Mouse (Mus musculus) embryo, embryonic 11 days (tissue): Measurements from ENCODE around the gene Ssh3.
A peak's percentile ranks its signal among the peaks of the same experiment; 100 is the strongest.

Experiments used
- DNase-seq: peaks from one replicate; pipeline ENCODE4 v3.0.0-alpha.2; 2015

The Ssh3 gene

GRCm38 (mm10) chr19:4214771-4215450 lies 54.1 kb downstream of the Ssh3 start:
- DNase-seq, result peak; percentile 67

GRCm38 (mm10) chr19:4214071-4214770 lies 54.8 kb downstream of the Ssh3 start, which contains the start of the genes Clcf1 and AC109138.7:
Clcf1 (plus strand) TSS chr19:4214238.
AC109138.7 (plus strand) TSS chr19:4214357.
- peak; percentile 74 for DNase-seq

DNA sequence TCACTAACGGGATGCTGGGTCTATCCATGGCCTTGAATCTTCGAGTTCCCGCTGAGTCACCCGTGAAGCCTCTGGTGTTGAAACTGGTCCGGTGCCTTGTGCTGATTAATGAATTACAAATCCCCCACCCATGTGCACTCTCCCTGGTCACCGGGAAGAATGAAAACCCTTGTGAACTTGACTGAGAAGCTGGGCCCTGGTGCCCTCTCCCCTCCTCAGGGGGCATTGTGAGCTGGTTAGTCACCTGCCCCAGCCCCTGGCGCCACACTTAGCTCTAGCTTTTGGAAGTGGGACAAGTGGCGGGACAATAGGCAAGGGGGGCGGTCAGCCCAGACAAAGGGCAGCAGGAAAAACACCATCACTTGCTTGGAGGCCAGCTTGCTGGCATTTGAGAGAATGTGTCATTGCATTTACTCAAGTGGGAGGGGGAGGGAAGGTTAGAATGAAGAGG lies 55.4 kb downstream of the Ssh3 start:
- DNase-seq, result no peak

GRCm38 (mm10) chr19:4211891-4212588 lies 56.9 kb downstream of the Ssh3 start:
- no peak for DNase-seq
